Mouse (Mus musculus): ENCODE measurements around the gene Sh3bp5l. TPM values are rescaled to one million over a fixed set of nuclear protein-coding genes. Genes with fewer than 3 reads are reported as not detected.

The Sh3bp5l gene
- polyA plus RNA-seq (2012; rRNA removed) = 40.1 and 41.6 TPM in 2 replicates

DNA sequence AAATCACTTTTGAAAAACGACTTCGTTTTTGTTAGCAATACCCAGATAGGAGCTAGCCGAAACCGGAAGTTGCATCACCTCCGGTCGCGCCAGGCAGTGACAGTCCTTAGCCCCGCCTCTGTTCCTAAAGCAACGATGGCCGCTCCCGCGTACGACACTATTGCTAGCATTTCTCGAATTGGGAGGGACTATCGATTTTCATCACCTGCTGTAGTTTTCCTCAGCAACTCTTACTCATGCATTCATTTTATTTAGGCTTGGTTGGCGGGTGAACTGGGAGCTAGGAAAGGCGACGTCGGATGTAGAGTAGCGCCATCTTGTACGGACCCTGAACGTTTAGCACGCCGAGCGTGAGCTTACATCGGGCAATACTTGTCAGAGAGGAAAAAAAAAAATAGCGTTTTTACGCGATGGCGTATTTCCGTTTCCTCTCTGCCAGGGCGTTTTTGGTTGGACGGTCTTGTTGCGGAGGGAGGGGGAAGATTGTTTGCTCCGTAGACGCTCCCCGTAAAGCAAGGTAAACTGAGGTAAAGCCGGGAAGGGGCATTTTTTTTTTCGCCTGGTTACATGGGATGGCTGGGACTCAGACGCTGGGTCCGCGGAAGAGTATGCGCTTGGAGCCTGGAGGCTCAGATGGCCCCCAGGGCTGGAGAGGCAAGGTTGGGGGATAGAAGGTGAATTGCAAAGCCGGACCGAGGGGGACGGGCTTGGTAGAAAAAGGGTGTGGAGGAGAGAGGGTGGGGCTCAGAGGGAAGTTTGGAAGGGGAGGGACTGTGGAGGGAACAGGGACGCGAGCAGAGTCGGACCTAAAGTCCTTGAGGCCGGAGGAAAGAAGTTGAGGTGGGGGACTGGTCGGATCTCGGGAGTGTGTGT lies at the start of gene Sh3bp5l, which contains the start of gene Zfp672:
Gene Sh3bp5l (plus strand): TSS at position 449 of the 873 bp plus-strand sequence.
Gene Zfp672 (minus strand): TSS at position 64 of the 873 bp plus-strand sequence.

DNA sequence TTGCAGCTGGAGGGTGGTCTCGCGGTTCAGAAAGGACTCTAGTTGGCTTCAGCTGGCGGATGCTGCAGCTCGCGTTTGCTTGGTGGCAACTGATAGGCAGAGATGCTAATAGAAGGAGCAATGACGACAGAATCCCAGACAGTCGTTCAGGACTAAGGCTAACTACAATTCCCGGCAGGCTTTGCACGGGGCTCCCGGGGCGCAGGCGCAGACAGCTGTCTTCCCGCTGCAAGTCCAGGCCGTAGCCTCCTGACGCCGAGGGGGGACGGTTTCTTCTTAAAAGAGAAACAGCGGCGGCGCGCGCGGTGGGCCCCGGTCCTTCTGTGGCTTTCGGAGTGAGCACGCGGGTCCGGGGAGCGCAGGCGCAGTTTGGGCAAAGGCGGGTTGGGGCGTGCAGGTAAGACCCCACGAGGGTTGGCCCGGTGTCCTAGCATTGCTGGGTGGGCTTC lies 23.6 kb upstream of the Sh3bp5l start, which contains the start of gene Zfp692:
Gene Zfp692 (plus strand): TSS at position 210 of the 449 bp plus-strand sequence.

DNA sequence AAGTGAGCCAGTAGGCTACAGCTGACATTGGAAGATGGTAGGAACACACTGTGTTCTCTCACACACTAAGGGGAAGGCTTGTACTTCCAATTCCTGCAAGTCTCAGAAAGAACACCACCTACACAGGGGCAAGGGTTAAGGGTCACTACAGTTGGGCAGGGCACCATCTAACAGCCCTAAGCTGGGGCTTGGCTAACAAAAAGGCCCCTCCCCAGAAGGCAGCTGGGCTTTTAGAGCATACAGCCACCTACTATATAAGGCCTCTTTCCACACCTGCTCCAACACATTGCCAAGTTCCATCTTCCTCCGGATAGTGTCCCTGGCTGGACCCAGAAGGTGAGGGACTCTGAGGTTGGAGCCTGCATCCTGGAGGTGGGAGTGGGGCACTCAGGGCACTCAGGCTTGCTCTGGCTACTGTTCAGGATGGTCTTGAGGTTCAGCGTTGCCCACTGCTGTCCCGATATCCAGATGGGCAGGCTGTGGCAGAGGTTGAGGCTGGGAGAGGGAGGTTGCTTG lies 48.3 kb downstream of the Sh3bp5l start, which contains the start of gene Lypd8:
Gene Lypd8 (plus strand): TSS at position 281 of the 516 bp plus-strand sequence.

Other genes starting within 250 kb of the Sh3bp5l start
- not detected in 2 replicates for gene Gm12248, start 237.6 kb upstream of the Sh3bp5l start, polyA plus RNA-seq (2012; rRNA removed)
- gene Cnot8, start 226.6 kb upstream of the Sh3bp5l start, polyA plus RNA-seq (2012; rRNA removed) = 112 TPM in 2 replicates
- gene Gemin5, start 162.2 kb upstream of the Sh3bp5l start, polyA plus RNA-seq (2012; rRNA removed) = 11.4 and 11.6 TPM in 2 replicates
- gene Mrpl22, start 159.1 kb upstream of the Sh3bp5l start, polyA plus RNA-seq (2012; rRNA removed) = 67.6 and 75.1 TPM in 2 replicates
- gene Igtp, start 131.2 kb upstream of the Sh3bp5l start, polyA plus RNA-seq (2012; rRNA removed) = 2.1 and 2.8 TPM in 2 replicates
- gene Irgm2, start 131.1 kb upstream of the Sh3bp5l start, polyA plus RNA-seq (2012; rRNA removed) = 1.6 and 2.5 TPM in 2 replicates
- 0.04 and 0.08 TPM in 2 replicates for gene 4930438A08Rik, start 55.9 kb upstream of the Sh3bp5l start, polyA plus RNA-seq (2012; rRNA removed)
- 67.7 and 68.3 TPM in 2 replicates for gene Zfp692, start 23.7 kb upstream of the Sh3bp5l start, polyA plus RNA-seq (2012; rRNA removed)
- gene Zfp672, start 385 bp upstream of the Sh3bp5l start, polyA plus RNA-seq (2012; rRNA removed) = 41.2 and 41.8 TPM in 2 replicates
- gene Lypd8, start 48.3 kb downstream of the Sh3bp5l start, polyA plus RNA-seq (2012; rRNA removed) = 0.08 and 0.17 TPM in 2 replicates
- not detected in 2 replicates for gene 1810065E05Rik, start 90.4 kb downstream of the Sh3bp5l start, polyA plus RNA-seq (2012; rRNA removed)
- not detected in 2 replicates for gene Gm12253, start 101.8 kb downstream of the Sh3bp5l start, polyA plus RNA-seq (2012; rRNA removed)
- not detected in 2 replicates for gene Lypd9, start 122.2 kb downstream of the Sh3bp5l start, polyA plus RNA-seq (2012; rRNA removed)
- gene Olfr30, start 131.5 kb downstream of the Sh3bp5l start, polyA plus RNA-seq (2012; rRNA removed) = not detected in 2 replicates
- 0.03 TPM in 1 of 2 replicates, not detected in the other for gene Olfr332, start 161.8 kb downstream of the Sh3bp5l start, polyA plus RNA-seq (2012; rRNA removed)
- not detected in 2 replicates for gene Olfr331, start 171.8 kb downstream of the Sh3bp5l start, polyA plus RNA-seq (2012; rRNA removed)
- gene Olfr330, start 204.1 kb downstream of the Sh3bp5l start, polyA plus RNA-seq (2012; rRNA removed) = 0.03 and 0.06 TPM in 2 replicates
- gene Olfr329-ps, start 215.7 kb downstream of the Sh3bp5l start, polyA plus RNA-seq (2012; rRNA removed) = not detected in 2 replicates
- 0.03 TPM in 1 of 2 replicates, not detected in the other for gene Olfr328, start 224.9 kb downstream of the Sh3bp5l start, polyA plus RNA-seq (2012; rRNA removed)
- not detected in 2 replicates for gene Olfr224, start 239.8 kb downstream of the Sh3bp5l start, polyA plus RNA-seq (2012; rRNA removed)
- gene Olfr325, start 247.0 kb downstream of the Sh3bp5l start, polyA plus RNA-seq (2012; rRNA removed) = not detected in 2 replicates